Mouse (Mus musculus): ENCODE results near the gene Klhl3. TPM values are rescaled to one million over a fixed set of nuclear protein-coding genes. Genes with fewer than 3 reads are reported as not detected.
A peak's percentile ranks its signal among the peaks of the same experiment; 100 is the strongest.

Gene Klhl3
- 2.5 and 3.5 TPM in 2 replicates for polyA plus RNA-seq (2015; fragmentation: Nextera tagmentation; extraction: Ambion mirVana)

DNA sequence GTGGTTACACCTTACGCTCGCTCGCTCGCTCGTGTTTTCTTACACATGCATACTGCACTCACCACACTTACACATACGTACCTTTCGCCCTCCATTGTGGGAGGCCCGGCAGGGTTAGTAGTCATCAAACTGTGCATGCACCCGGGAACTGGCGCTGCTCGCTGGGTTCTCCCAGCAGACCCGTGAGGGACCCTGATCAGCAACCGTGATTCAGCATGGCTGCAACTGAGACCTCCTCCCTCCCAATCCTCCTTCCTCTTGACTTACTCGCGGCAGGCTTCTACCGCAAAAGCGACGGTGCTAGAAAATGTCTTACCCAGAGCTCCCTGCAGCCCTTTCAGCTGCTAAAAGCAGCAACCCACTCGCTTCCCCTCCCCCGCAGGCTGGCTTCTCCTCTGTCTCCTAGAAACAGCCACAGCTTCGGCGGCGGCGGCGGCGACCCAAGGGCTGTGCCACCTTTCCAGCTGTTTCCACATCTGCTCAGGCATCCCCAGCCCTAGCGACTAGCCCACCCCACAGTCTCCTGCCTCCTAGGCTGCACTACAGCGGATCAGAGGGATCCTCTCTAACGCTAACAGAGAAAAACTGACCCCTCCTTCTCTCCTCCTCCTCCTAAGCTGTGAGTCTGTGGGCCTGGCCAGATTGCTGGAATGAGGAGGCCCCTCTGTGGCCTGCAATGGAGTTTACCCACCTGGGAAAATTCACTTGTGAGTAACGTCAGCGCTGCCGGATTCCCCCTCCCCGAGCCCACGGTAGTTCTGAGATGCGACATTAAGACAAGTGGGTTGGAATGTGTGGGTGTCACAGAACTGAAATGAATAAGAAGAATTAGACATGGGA lies at the start of gene Klhl3:
Gene Klhl3, minus strand, starts transcription at position 532 of the 840 bp plus-strand sequence.
- under 1% methylated on average over 35 of the region's 35 CpGs for WGBS
- Histone ChIP-seq H3K4me2 (peak within 1 kb of the TSS; percentile 82), H3K9ac (peak within 1 kb of the TSS; percentile 76), H3K36me3 (no peaks in the 10 kb centered on the region), H3K27me3 (no peaks in the 10 kb centered on the region), H3K27ac (peak within 1 kb of the TSS; percentile 84), H3K9me3 (no peaks in the 10 kb centered on the region), H3K4me3 (peak within 1 kb of the TSS; percentile 58), H3K4me1 (peaks cover 18% of the 10 kb centered on the region)
- 0 out of 2 replicates have a peak, but pooled peaks have one; percentile 64 for ATAC-seq (ENCODE audit: insufficient number of reproducible peaks, insufficient read depth, low FRiP score, low TSS enrichment, low read depth)

DNA sequence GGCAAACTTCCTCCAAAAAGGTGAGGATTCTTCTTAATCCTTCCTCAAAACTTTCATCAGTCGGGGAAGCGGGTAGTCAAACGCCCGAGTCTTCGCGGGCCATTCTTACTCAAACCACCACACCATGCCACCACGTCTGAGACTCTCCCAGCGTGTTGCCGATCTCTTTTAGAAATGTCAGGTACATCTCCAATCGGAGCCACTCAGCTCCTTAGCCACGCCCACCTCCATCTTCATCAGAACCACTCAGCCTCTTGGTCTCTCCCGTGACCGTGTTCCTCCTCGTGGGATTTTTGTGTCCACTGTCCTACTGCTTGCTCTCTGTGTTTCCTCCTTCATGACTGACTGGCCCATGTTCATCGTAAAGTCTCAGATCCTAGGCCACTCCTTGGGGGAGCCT lies 47.4 kb upstream of the Klhl3 start:
- no peak for ATAC-seq (ENCODE audit: insufficient number of reproducible peaks, insufficient read depth, low FRiP score, low TSS enrichment, low read depth)
- 0 out of 2 replicates have a peak, but pooled peaks cover 3% of the 10 kb centered on the region for H3K9me3 ChIP-seq
- H3K36me3 ChIP-seq: peaks cover 47% of the 10 kb centered on the region
- H3K4me1 ChIP-seq: peaks cover 8% of the 10 kb centered on the region; the same call in 1 of the 2 replicates
- H3K4me3 ChIP-seq: no peak overlapping the region
- H3K27ac ChIP-seq: no peak overlapping the region
- H3K9ac ChIP-seq: no peak overlapping the region
- 97% methylated on average over 15 of the region's 15 CpGs for WGBS
- H3K27me3 ChIP-seq: no peaks in the 10 kb centered on the region
- no peak overlapping the region for H3K4me2 ChIP-seq

DNA sequence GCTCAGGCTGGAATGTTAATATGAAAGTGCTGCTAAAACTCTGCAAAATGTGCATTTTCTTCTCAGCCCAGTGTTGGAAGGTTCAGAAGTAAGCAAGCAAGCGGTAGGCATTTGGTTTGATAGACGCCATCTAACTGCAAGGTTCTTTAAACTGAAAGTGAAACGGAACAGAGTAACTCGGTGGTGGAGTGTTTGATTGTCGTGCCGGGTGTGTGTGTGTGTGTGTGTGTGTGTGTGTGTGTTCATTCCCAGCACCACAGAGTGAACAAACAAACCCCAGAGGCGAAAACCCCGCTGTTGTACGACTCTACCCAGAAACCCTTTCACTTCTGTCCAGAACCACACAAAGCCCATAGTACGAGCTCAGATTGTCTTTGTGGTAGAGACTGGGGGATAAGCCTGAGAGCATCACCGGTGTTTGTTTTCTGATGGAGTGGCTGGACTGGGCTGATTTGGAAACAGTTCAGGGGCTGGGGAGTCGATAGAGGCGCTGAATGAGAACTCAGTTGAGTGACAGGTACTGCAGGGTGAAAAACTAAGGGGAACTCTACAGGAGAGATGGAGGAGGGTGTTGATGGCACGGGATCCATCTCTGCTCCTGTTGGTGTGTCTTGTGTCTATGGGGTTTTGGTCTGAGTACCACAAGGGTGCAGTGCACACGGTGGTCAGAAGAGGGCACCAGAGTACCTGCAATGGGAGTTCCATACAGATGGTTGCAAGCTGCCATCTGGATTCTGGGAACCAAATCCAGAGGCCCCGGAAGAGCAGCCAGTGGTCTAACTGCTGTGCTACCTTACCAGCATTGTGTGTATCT lies 44.9 kb upstream of the Klhl3 start:
- H3K36me3 ChIP-seq: peaks cover 33% of the 10 kb centered on the region
- H3K9me3 ChIP-seq: 0 out of 2 replicates have a peak, but pooled peaks cover 3% of the 10 kb centered on the region
- H3K9ac ChIP-seq: peak overlapping the region; percentile 79
- H3K4me2 ChIP-seq: peak overlapping the region; percentile 95
- peaks cover 8% of the 10 kb centered on the region; the same call in 1 of the 2 replicates for H3K4me1 ChIP-seq
- no peaks in the 10 kb centered on the region for H3K27me3 ChIP-seq
- ATAC-seq (ENCODE audit: insufficient number of reproducible peaks, insufficient read depth, low FRiP score, low TSS enrichment, low read depth): peak; percentile 39; the same call in 1 of the 2 replicates
- peak overlapping the region; percentile 68 for H3K4me3 ChIP-seq
- H3K27ac ChIP-seq: peak overlapping the region; percentile 60; the same call in 1 of the 2 replicates
- WGBS: 10% methylated on average over 16 of the region's 16 CpGs

DNA sequence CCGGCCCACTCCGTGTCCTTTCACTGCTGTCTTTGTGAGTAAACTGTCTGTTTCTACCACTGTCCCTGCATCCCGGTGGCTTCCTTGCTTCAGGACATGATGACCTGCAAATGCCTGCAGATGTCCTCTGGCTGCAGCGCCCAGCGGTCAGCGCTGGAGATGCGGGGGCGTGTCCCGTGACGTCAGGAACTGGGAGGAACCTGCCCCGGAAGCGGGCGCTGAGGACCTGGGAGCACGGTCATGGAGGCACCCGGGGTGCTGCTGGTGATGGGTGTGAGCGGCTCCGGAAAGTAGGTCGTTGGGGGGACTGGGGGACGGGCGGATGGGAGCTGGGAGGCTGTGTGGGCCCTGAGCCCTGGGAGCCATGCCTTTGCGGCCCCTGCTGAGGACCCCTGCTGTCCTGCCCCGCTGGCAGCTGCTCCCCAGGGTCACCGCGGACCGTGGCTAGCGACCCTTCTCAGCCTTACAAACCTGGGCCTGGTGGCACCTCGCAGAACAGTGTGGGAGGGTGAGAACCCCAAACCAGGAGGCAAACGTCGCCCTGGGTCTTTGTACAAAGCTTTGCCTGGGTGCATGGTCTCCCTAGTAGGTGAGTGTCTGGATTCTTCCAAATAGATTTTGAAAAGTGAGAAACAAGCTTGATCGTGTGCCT lies 44.2 kb upstream of the Klhl3 start, which contains the start of gene Idnk:
Gene Idnk, plus strand, starts transcription at position 203 of the 652 bp plus-strand sequence.
- H3K36me3 ChIP-seq: peaks cover 28% of the 10 kb centered on the region
- peak; percentile 74 for ATAC-seq (ENCODE audit: insufficient number of reproducible peaks, insufficient read depth, low FRiP score, low TSS enrichment, low read depth)
- no peaks in the 10 kb centered on the region for H3K27me3 ChIP-seq
- peak within 1 kb of the TSS; percentile 60; the same call in 1 of the 2 replicates for H3K27ac ChIP-seq
- H3K9ac ChIP-seq: peak within 1 kb of the TSS; percentile 79
- H3K9me3 ChIP-seq: 0 out of 2 replicates have a peak, but pooled peaks cover 3% of the 10 kb centered on the region
- peak within 1 kb of the TSS; percentile 95 for H3K4me2 ChIP-seq
- WGBS: under 1% methylated on average over 30 of the region's 30 CpGs
- peaks cover 8% of the 10 kb centered on the region; the same call in 1 of the 2 replicates for H3K4me1 ChIP-seq
- H3K4me3 ChIP-seq: peak within 1 kb of the TSS; percentile 68

- Histone ChIP-seq H3K4me1 (peaks cover 8% of the 10 kb centered on the region; the same call in 1 of the 2 replicates), H3K4me2 (peak overlapping the region; percentile 95), H3K4me3 (peak overlapping the region; percentile 68), H3K36me3 (peaks cover 25% of the 10 kb centered on the region), H3K9ac (peak overlapping the region; percentile 79), H3K27me3 (no peaks in the 10 kb centered on the region), H3K9me3 (0 out of 2 replicates have a peak, but pooled peaks cover 3% of the 10 kb centered on the region), H3K27ac (no peak overlapping the region)
- 21% methylated on average over 8 of the region's 8 CpGs for WGBS
- no peak for ATAC-seq (ENCODE audit: insufficient number of reproducible peaks, insufficient read depth, low FRiP score, low TSS enrichment, low read depth)
These were observed 43.6 kb upstream of the Klhl3 start for GRCm38 (mm10) chr13:58157036-58157435.

DNA sequence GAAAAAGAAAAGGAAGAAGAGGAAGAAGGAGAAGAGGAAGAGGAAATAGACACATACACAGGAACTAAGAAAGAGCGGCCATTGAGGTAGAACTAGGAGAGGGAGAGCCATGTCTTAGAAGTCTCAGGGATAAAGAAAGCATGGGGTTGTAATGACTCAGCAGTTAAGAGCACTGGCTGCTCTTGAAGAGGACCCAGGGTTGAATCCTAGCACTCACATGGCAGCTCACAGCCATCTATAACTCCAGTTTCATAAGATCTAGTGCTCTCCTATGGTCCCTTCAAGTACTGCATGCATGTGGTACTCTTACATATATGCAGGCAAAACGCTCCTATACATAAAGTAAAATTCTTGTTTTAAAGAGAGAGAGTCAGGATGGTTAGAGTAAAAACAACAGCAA lies 42.6 kb upstream of the Klhl3 start:
- Histone ChIP-seq H3K4me3 (no peak overlapping the region), H3K9ac (no peak overlapping the region), H3K9me3 (no peaks in the 10 kb centered on the region), H3K4me1 (peaks cover 8% of the 10 kb centered on the region; the same call in 1 of the 2 replicates), H3K36me3 (peaks cover 15% of the 10 kb centered on the region), H3K27me3 (no peaks in the 10 kb centered on the region), H3K27ac (no peak overlapping the region), H3K4me2 (no peak overlapping the region)
- no peak for ATAC-seq (ENCODE audit: insufficient number of reproducible peaks, insufficient read depth, low FRiP score, low TSS enrichment, low read depth)
- 91% methylated on average over 2 of the region's 2 CpGs for WGBS

GRCm38 (mm10) chr13:58150442-58150841 lies 37.0 kb upstream of the Klhl3 start:
- no peak for ATAC-seq (ENCODE audit: insufficient number of reproducible peaks, insufficient read depth, low FRiP score, low TSS enrichment, low read depth)
- Histone ChIP-seq H3K27me3 (no peaks in the 10 kb centered on the region), H3K9me3 (no peaks in the 10 kb centered on the region), H3K36me3 (no peaks in the 10 kb centered on the region), H3K4me2 (no peak overlapping the region), H3K27ac (no peak overlapping the region), H3K9ac (no peak overlapping the region), H3K4me3 (no peak overlapping the region), H3K4me1 (peaks cover 9% of the 10 kb centered on the region)
- WGBS: 81% methylated on average over 11 of the region's 11 CpGs

DNA sequence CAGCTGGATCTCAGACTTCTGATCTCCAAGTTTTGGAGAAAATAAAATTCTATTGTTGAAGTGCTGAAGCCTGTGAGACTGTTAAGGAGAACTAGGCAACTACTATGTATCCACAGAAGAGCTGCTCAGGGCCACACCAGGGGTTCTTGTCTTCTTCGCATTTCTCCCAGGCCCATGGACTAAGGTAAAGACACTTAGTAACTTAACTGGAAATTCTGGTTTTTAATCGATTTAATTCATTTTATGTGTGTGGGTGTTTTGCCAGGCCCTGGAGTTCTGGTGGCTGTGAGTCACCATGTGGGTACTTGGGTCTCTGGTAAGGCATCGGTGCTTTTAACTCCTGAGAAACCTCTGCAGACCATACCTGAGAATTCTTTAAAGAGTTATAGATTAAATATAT lies 36.2 kb upstream of the Klhl3 start:
- Histone ChIP-seq H3K27me3 (no peaks in the 10 kb centered on the region), H3K4me2 (no peak overlapping the region), H3K4me1 (peaks cover 9% of the 10 kb centered on the region), H3K4me3 (no peak overlapping the region), H3K27ac (no peak overlapping the region), H3K9ac (no peak overlapping the region), H3K9me3 (no peaks in the 10 kb centered on the region), H3K36me3 (no peaks in the 10 kb centered on the region)
- WGBS: 80% methylated on average over 3 of the region's 3 CpGs
- no peak for ATAC-seq (ENCODE audit: insufficient number of reproducible peaks, insufficient read depth, low FRiP score, low TSS enrichment, low read depth)

DNA sequence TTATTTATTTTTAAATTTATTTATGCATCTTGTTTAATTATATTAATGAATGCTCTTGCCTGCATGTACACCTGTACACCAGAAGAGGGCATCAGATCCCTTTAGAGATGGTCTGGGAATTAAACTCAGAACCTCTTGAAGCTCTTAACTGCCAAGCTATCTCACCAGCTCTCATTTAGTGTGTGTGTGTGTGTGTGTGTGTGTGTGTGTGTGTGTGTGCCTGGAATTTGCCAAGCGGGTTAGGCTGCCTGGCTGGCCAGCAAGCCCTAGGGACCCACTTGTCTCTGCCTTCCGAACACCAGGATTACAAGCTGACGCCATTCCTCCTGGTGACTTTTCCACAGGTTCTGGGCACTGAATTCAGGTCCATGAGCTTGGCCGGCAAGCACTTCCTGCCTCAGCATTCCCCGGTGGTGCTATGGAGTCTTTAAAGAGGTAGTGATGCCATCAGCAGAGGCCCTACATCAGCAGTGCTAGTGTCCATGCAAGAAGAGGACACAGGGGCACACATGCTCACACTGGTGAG lies 35.7 kb upstream of the Klhl3 start:
- Histone ChIP-seq H3K4me1 (peaks cover 9% of the 10 kb centered on the region), H3K4me2 (peak overlapping the region; percentile 71), H3K4me3 (peak overlapping the region; percentile 45), H3K9me3 (no peaks in the 10 kb centered on the region), H3K27me3 (no peaks in the 10 kb centered on the region), H3K9ac (peak overlapping the region; percentile 63; the same call in 1 of the 2 replicates), H3K36me3 (no peaks in the 10 kb centered on the region), H3K27ac (no peak overlapping the region)
- ATAC-seq (ENCODE audit: insufficient number of reproducible peaks, insufficient read depth, low FRiP score, low TSS enrichment, low read depth): no peak
- WGBS: 33% methylated on average over 5 of the region's 5 CpGs

- WGBS: 1% methylated on average over 17 of the region's 17 CpGs
- Histone ChIP-seq H3K4me3 (peak overlapping the region; percentile 45), H3K4me2 (peak overlapping the region; percentile 71), H3K36me3 (no peaks in the 10 kb centered on the region), H3K27ac (peak overlapping the region; percentile 76), H3K9me3 (no peaks in the 10 kb centered on the region), H3K4me1 (peaks cover 9% of the 10 kb centered on the region), H3K9ac (peak overlapping the region; percentile 63), H3K27me3 (no peaks in the 10 kb centered on the region)
- ATAC-seq (ENCODE audit: insufficient number of reproducible peaks, insufficient read depth, low FRiP score, low TSS enrichment, low read depth): peak; percentile 85; the same call in 1 of the 2 replicates
These were observed 35.0 kb upstream of the Klhl3 start for GRCm38 (mm10) chr13:58148256-58148831.

Data from embryonic facial prominence, embryonic 13.5 days (tissue).